Mouse (Mus musculus): Measurements from ENCODE around the gene Rrad. TPM values are rescaled to one million over a fixed set of nuclear protein-coding genes. Genes with fewer than 3 reads are reported as not detected.

Rrad gene
- total and polyA plus RNA-seq, 3 experiments, result 3.3 to 14.4 (median 4.1) TPM

Other genes with a start within 250 kb of the Rrad start
- 10 to 100 TPM; 31.1 to 53.2 TPM for gene Cmtm4, start 235.5 kb downstream of the Rrad start, total RNA-seq (2021)
- 19.1 and 19.5 TPM in 2 replicates for gene Cmtm4, start 235.5 kb downstream of the Rrad start, polyA plus RNA-seq (2012; rRNA removed)
- gene Dync1li2, start 188.3 kb downstream of the Rrad start, total RNA-seq (2021), result 100 to 1,000 TPM in 1 of 2 experiments, 10 to 100 TPM in 1; 90.6 to 168 TPM
- gene Dync1li2, start 188.3 kb downstream of the Rrad start, polyA plus RNA-seq (2012; rRNA removed), result 9.5 and 10.5 TPM in 2 replicates
- gene Terb1, start 121.4 kb downstream of the Rrad start, total RNA-seq (2021), result not detected
- not detected in 2 replicates for gene Terb1, start 121.4 kb downstream of the Rrad start, polyA plus RNA-seq (2012; rRNA removed)
- gene Nae1, start 96.7 kb downstream of the Rrad start, total RNA-seq (2021), result 10 to 100 TPM; 31.1 to 40.8 TPM
- gene Nae1, start 96.7 kb downstream of the Rrad start, polyA plus RNA-seq (2012; rRNA removed), result 1.1 and 2.0 TPM in 2 replicates
- 1 to 10 TPM; 1.9 to 4.2 TPM for gene Car7, start 96.6 kb downstream of the Rrad start, total RNA-seq (2021)
- 13.4 and 14.5 TPM in 2 replicates for gene Car7, start 96.6 kb downstream of the Rrad start, polyA plus RNA-seq (2012; rRNA removed)
- gene Pdp2, start 39.9 kb downstream of the Rrad start, total RNA-seq (2021), result 10 to 100 TPM; 30.7 to 37.3 TPM
- 6.5 and 7.6 TPM in 2 replicates for gene Pdp2, start 39.9 kb downstream of the Rrad start, polyA plus RNA-seq (2012; rRNA removed)
- not detected for gene Cdh16, start 6.9 kb downstream of the Rrad start, total RNA-seq (2021)
- not detected in 2 replicates for gene Cdh16, start 6.9 kb downstream of the Rrad start, polyA plus RNA-seq (2012; rRNA removed)
- gene Ciao2b, start 10.6 kb upstream of the Rrad start, total RNA-seq (2021), result 10 to 100 TPM; 44.9 to 47.9 TPM
- 24.2 and 26.0 TPM in 2 replicates for gene Ciao2b, start 10.6 kb upstream of the Rrad start, polyA plus RNA-seq (2012; rRNA removed)
- gene Ces2a, start 102.7 kb upstream of the Rrad start, total RNA-seq (2021), result under 1 TPM in 1 of 2 experiments, not detected in 1; 0.72 TPM
- 0.74 TPM in 1 of 2 replicates, not detected in the other for gene Ces2a, start 102.7 kb upstream of the Rrad start, polyA plus RNA-seq (2012; rRNA removed)
- gene Ces2b, start 200.2 kb upstream of the Rrad start, total RNA-seq (2021), result under 1 TPM; 0.17 TPM
- gene Ces2b, start 200.2 kb upstream of the Rrad start, polyA plus RNA-seq (2012; rRNA removed), result not detected in 2 replicates
- not detected for gene Ces2c, start 215.7 kb upstream of the Rrad start, total RNA-seq (2021)
- 0.04 TPM in 1 of 2 replicates, not detected in the other for gene Ces2c, start 215.7 kb upstream of the Rrad start, polyA plus RNA-seq (2012; rRNA removed)